Mouse (Mus musculus) myocyte (in vitro differentiated cells): ENCODE measurements around the gene Sowaha.

Source experiments
- MYOD1 ChIP-seq, 3 experiments: IDR thresholded peaks; one replicate each; pipeline ENCODE4 v1.6.1; 2011; ENCODE audit warnings: control low read depth in 2 of 3, low read depth in 2 of 3, mild to moderate bottlenecking in 2 of 3, moderate library complexity in 1 of 3; ENCODE audit not compliant: insufficient read length in 2 of 3, control insufficient read depth in 1 of 3
- POLR2A ChIP-seq: IDR thresholded peaks from one replicate; pipeline ENCODE4 v1.6.1; 2011; ENCODE audit warnings: low read depth, mild to moderate bottlenecking, control low read depth, moderate library complexity; ENCODE audit not compliant: insufficient read length

GRCm38 (mm10) chr11:53478383-53479170 lies 1.5 kb downstream of the Sowaha start:
- TF ChIP-seq MYOD1 (IDR thresholded peaks at IDR 0.05; ENCODE audit: control insufficient read depth in 1 of 3, insufficient read length in 2 of 3, low read depth in 2 of 3), result no peak
- no peak for TF ChIP-seq POLR2A
